Mouse (Mus musculus): ENCODE measurements around the gene Dand5. TPM values are rescaled to one million over a fixed set of nuclear protein-coding genes. Genes with fewer than 3 reads are reported as not detected.

The Dand5 gene
- polyA plus RNA-seq, 1 experiment from 2014 or later = 15.1 TPM

DNA sequence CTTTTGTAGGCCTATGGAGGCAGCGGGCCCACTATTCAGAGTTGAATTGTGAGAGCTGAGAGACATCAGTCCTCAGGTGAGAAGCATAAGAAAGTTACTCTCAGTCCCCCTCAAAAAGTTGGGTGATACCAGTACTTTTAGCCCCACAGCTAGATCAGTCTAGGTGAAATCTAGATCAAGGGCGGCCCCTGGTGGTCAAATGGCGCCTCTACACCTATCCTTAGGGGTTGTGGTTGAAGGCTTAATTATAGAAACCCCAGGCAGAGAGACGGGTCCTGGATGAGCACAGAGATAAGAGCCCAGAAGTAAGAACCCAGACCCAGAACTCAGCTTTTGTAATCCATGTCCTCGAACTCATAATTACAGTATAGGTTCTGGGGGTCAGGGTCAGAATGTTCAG is 9.6 kb downstream of the Dand5 start:
- Histone ChIP-seq H3K27ac (replicated peaks) (no peak overlapping the region), H3K9ac (no peak overlapping the region), H3K4me1 (replicated peaks) (peaks cover 42% of the 10 kb centered on the region), H3K36me3 (no peaks in the 10 kb centered on the region), H3K4me3 (no peak overlapping the region), H3K27me3 (0 out of 2 replicates have a peak, but pooled peaks cover 10% of the 10 kb centered on the region), H3K9me3 (no peaks in the 10 kb centered on the region), H3K4me2 (no peak overlapping the region)
- ATAC-seq (ENCODE audit: low FRiP score, low read depth) = no peak
- 1% methylated on average over 5 of the region's 5 CpGs for WGBS

GRCm38 (mm10) chr8:84811303-84811702 is 11.3 kb downstream of the Dand5 start:
- H3K9ac ChIP-seq = peak overlapping the region; percentile 38
- 12% methylated on average over 10 of the region's 10 CpGs for WGBS
- no peaks in the 10 kb centered on the region for H3K36me3 ChIP-seq
- ATAC-seq (ENCODE audit: low FRiP score, low read depth) = no peak
- 0 out of 2 replicates have a peak, but pooled peaks cover 10% of the 10 kb centered on the region for H3K27me3 ChIP-seq
- no peaks in the 10 kb centered on the region for H3K9me3 ChIP-seq
- peak overlapping the region; percentile 37 for H3K4me3 ChIP-seq
- peak overlapping the region; percentile 71 for H3K4me2 ChIP-seq
- H3K27ac ChIP-seq (replicated peaks) = peak overlapping the region; percentile 67
- H3K4me1 ChIP-seq (replicated peaks) = peaks cover 42% of the 10 kb centered on the region

GRCm38 (mm10) chr8:84810896-84811295 is 11.7 kb downstream of the Dand5 start:
- no peaks in the 10 kb centered on the region for H3K36me3 ChIP-seq
- peak overlapping the region; percentile 71 for H3K4me2 ChIP-seq
- H3K9me3 ChIP-seq = no peaks in the 10 kb centered on the region
- peak; percentile 87 for ATAC-seq (ENCODE audit: low FRiP score, low read depth)
- 0 out of 2 replicates have a peak, but pooled peaks cover 10% of the 10 kb centered on the region for H3K27me3 ChIP-seq
- H3K4me3 ChIP-seq = peak overlapping the region; percentile 37
- peak overlapping the region; percentile 67 for H3K27ac ChIP-seq (replicated peaks)
- peak overlapping the region; percentile 38 for H3K9ac ChIP-seq
- WGBS = under 1% methylated on average over 32 of the region's 32 CpGs
- H3K4me1 ChIP-seq (replicated peaks) = peaks cover 42% of the 10 kb centered on the region

GRCm38 (mm10) chr8:84809941-84810280 is 12.7 kb downstream of the Dand5 start:
- Histone ChIP-seq H3K4me1 (replicated peaks) (peaks cover 37% of the 10 kb centered on the region), H3K27ac (replicated peaks) (no peak overlapping the region), H3K36me3 (no peaks in the 10 kb centered on the region), H3K4me3 (no peak overlapping the region), H3K27me3 (0 out of 2 replicates have a peak, but pooled peaks cover 13% of the 10 kb centered on the region), H3K4me2 (no peak overlapping the region), H3K9me3 (no peaks in the 10 kb centered on the region), H3K9ac (no peak overlapping the region)
- WGBS = 72% methylated on average over 5 of the region's 5 CpGs
- ATAC-seq (ENCODE audit: low FRiP score, low read depth) = no peak

- Histone ChIP-seq H3K27me3 (0 out of 2 replicates have a peak, but pooled peaks cover 18% of the 10 kb centered on the region), H3K9ac (no peak overlapping the region), H3K4me2 (no peak overlapping the region), H3K36me3 (no peaks in the 10 kb centered on the region), H3K9me3 (no peaks in the 10 kb centered on the region), H3K27ac (replicated peaks) (peak overlapping the region; percentile 3; the same call in 1 of the 2 replicates), H3K4me1 (replicated peaks) (peaks cover 31% of the 10 kb centered on the region), H3K4me3 (no peak overlapping the region)
- WGBS = 49% methylated on average over 12 of the region's 12 CpGs
- ATAC-seq (ENCODE audit: low FRiP score, low read depth) = no peak
Observed at GRCm38 (mm10) chr8:84809109-84809940, 13.3 kb downstream of the Dand5 start.

DNA sequence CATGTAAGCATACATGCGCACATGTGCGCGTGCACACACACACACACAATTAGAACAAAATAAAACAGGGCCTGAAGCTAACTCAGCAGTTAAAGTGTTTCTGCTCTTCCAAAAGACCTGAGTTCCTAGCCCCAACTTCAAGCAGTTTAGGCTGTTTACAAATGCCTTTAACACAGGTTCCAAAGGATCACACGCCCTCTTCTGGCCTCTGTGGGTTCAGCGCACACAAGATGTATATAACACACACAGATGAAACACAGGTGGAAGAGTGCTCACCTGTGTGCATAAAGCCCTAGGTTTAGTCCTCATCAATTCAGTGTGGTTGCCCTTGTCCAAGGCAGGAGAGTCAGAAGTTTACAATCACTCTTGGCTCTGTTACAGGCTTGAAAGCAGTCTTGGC is 16.6 kb downstream of the Dand5 start:
- H3K27ac ChIP-seq (replicated peaks) = no peak overlapping the region
- 95% methylated on average over 5 of the region's 5 CpGs for WGBS
- H3K9ac ChIP-seq = no peak overlapping the region
- peaks cover 17% of the 10 kb centered on the region for H3K4me1 ChIP-seq (replicated peaks)
- no peaks in the 10 kb centered on the region for H3K36me3 ChIP-seq
- peaks cover 36% of the 10 kb centered on the region for H3K27me3 ChIP-seq
- no peak for ATAC-seq (ENCODE audit: low FRiP score, low read depth)
- H3K4me2 ChIP-seq = no peak overlapping the region
- no peaks in the 10 kb centered on the region for H3K9me3 ChIP-seq
- H3K4me3 ChIP-seq = no peak overlapping the region

DNA sequence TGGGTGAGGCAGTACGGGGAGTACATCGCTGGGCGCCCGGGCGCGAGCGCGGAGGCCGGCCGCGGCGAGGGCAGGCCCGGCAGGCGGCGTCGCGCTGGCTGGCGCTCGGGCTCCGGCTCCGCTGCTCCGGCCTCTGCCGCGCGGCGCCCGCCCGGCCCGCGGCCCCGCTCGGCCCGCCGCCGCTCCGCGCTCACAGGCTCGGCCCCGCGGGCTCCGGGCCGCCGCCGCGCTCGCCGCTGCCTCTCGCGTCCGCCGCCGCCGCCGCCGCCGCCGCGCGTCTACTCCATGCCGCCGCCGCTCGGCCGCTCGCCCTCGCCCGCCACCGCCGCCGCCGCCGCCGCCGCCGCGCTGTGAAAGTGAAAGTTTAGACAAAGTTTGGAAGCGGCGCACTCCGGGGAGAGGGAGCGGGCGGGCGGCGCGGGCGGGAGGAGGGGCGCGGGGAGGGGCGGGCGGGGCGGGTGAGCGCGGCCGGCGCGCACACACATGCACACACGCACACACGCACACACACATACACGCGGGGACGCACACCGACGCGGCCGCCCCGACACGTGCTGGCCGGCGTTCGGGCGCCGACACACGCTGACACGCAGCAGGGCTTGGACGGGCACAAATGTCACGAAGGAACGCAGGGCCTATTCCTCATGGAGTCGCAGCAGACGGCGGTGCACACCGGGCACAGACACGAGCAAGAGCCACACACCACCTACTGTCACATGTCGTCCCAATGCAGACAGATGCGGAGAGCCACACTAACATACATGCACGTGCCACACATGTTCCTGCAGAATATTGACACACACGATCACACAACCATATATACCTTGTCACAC is 22.4 kb downstream of the Dand5 start, which contains the start of gene Nfix:
TSS of gene Nfix (minus strand) at position 346 of the 833 bp plus-strand sequence.
- Histone ChIP-seq H3K27me3 (peaks cover 59% of the 10 kb centered on the region), H3K4me3 (peak within 1 kb of the TSS; percentile 62), H3K27ac (replicated peaks) (peak within 1 kb of the TSS; percentile 87), H3K4me2 (peak within 1 kb of the TSS; percentile 94), H3K36me3 (no peaks in the 10 kb centered on the region), H3K9me3 (no peaks in the 10 kb centered on the region), H3K4me1 (replicated peaks) (peaks cover 36% of the 10 kb centered on the region), H3K9ac (peak within 1 kb of the TSS; percentile 76)
- WGBS = 2% methylated on average over 54 of the region's 125 CpGs
- ATAC-seq (ENCODE audit: low FRiP score, low read depth) = peak; percentile 43; the same call in 1 of the 2 replicates

GRCm38 (mm10) chr8:84799136-84799931 is 23.3 kb downstream of the Dand5 start:
- Histone ChIP-seq H3K4me1 (replicated peaks) (peaks cover 44% of the 10 kb centered on the region), H3K9me3 (no peaks in the 10 kb centered on the region), H3K27me3 (peaks cover 60% of the 10 kb centered on the region), H3K36me3 (no peaks in the 10 kb centered on the region), H3K9ac (peak overlapping the region; percentile 76), H3K4me2 (peak overlapping the region; percentile 94), H3K4me3 (peak overlapping the region; percentile 62), H3K27ac (replicated peaks) (peak overlapping the region; percentile 87)
- no peak for ATAC-seq (ENCODE audit: low FRiP score, low read depth)
- WGBS = under 1% methylated on average over 67 of the region's 108 CpGs

- Histone ChIP-seq H3K27ac (replicated peaks) (peak overlapping the region; percentile 87), H3K4me2 (peak overlapping the region; percentile 94), H3K9me3 (no peaks in the 10 kb centered on the region), H3K9ac (peak overlapping the region; percentile 76), H3K36me3 (no peaks in the 10 kb centered on the region), H3K27me3 (peaks cover 66% of the 10 kb centered on the region), H3K4me1 (replicated peaks) (peaks cover 50% of the 10 kb centered on the region), H3K4me3 (peak overlapping the region; percentile 62)
- ATAC-seq (ENCODE audit: low FRiP score, low read depth) = no peak
- WGBS = 35% methylated on average over 10 of the region's 10 CpGs
Observed at GRCm38 (mm10) chr8:84798446-84799135, 24.0 kb downstream of the Dand5 start.

DNA sequence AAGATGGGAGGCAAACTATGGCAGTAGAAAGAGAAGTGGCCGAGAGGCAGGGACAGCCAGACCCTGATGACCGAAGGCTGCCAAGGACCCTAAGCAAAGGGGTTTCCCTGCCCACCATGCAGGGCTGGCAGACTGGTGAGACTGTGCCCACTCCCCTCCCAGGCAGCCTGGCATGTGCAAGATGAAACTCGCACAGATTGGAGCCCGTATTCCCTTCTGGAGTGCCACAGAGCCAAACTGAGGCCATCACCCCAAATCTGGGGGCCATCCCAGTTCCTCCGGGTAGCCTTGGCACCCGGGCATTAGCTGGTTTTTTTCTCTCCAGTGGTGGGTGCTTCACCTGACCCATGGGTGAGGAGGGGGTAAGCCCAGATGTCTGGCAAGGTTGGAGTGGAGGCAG is 24.7 kb downstream of the Dand5 start:
- H3K9me3 ChIP-seq = no peaks in the 10 kb centered on the region
- peak overlapping the region; percentile 62 for H3K4me3 ChIP-seq
- peaks cover 56% of the 10 kb centered on the region for H3K4me1 ChIP-seq (replicated peaks)
- H3K27me3 ChIP-seq = peaks cover 64% of the 10 kb centered on the region
- WGBS = 61% methylated on average over 6 of the region's 6 CpGs
- peak overlapping the region; percentile 76 for H3K9ac ChIP-seq
- H3K27ac ChIP-seq (replicated peaks) = peak overlapping the region; percentile 87
- H3K36me3 ChIP-seq = no peaks in the 10 kb centered on the region
- peak overlapping the region; percentile 94 for H3K4me2 ChIP-seq
- ATAC-seq (ENCODE audit: low FRiP score, low read depth) = no peak

DNA sequence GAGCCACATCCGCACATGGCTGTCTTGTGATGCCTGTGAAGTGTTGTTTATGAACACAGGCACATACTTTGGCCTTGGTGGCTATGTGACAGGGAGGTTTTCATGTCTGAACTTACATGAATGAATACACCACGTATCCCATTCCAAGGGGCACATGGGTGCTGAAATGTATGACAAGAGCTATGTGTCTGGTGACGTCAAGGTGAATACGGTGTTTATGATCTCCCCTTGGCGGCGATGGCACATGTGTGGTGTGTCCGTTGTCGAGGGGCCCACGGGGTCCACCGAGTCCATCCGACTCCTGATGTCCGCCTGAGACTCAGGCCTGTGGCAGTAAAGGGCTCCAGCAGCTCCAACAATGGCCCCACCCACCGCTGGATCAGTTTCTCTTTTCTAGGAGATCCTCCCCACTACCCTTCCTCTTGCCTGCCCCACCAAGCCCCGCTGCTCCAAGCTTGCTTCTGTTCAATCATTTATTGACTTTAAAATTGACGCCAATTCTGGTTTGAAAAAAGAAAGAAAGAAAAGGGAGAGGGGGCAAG is 25.3 kb downstream of the Dand5 start:
- H3K9ac ChIP-seq = no peak overlapping the region
- H3K4me1 ChIP-seq (replicated peaks) = peaks cover 62% of the 10 kb centered on the region
- H3K4me2 ChIP-seq = peak overlapping the region; percentile 94
- H3K36me3 ChIP-seq = no peaks in the 10 kb centered on the region
- H3K27ac ChIP-seq (replicated peaks) = peak overlapping the region; percentile 87
- 83% methylated on average over 15 of the region's 15 CpGs for WGBS
- peaks cover 67% of the 10 kb centered on the region for H3K27me3 ChIP-seq
- no peaks in the 10 kb centered on the region for H3K9me3 ChIP-seq
- ATAC-seq (ENCODE audit: low FRiP score, low read depth) = no peak
- H3K4me3 ChIP-seq = no peak overlapping the region
